Mouse (Mus musculus): ENCODE results near the gene Cldn15.
"Not testable (repeated sequence)": the region's sequence is repeated elsewhere in the genome, so short reads cannot be mapped to it uniquely, and the experiment has no call there.

Cldn15 gene

GRCm38 (mm10) chr5:136949551-136950336 is 16.7 kb upstream of the Cldn15 start:
- not testable (repeated sequence) for DNase-seq (ENCODE audit: low read depth)

- no peak for DNase-seq (ENCODE audit: low read depth)
These were observed 15.9 kb upstream of the Cldn15 start for GRCm38 (mm10) chr5:136950521-136950920.

- no peak for DNase-seq (ENCODE audit: low read depth)
These were observed 14.3 kb upstream of the Cldn15 start for GRCm38 (mm10) chr5:136952153-136952552.

- DNase-seq (ENCODE audit: low read depth), result peak; percentile 97
These were observed 13.4 kb upstream of the Cldn15 start, which contains the start of gene Fis1 for GRCm38 (mm10) chr5:136953015-136953414. TSS of gene Fis1 (plus strand) at chr5:136953275.

- peak; percentile 44 for DNase-seq (ENCODE audit: low read depth)
These were observed 12.9 kb upstream of the Cldn15 start for GRCm38 (mm10) chr5:136953440-136953951.

GRCm38 (mm10) chr5:136955622-136956021 is 10.8 kb upstream of the Cldn15 start:
- DNase-seq (ENCODE audit: low read depth), result no peak

- no peak for DNase-seq (ENCODE audit: low read depth)
These were observed 9.2 kb upstream of the Cldn15 start for GRCm38 (mm10) chr5:136957250-136957649.

- DNase-seq (ENCODE audit: low read depth), result no peak
These were observed 7.3 kb upstream of the Cldn15 start for GRCm38 (mm10) chr5:136958991-136959605.

- DNase-seq (ENCODE audit: low read depth), result no peak
These were observed 6.4 kb upstream of the Cldn15 start for GRCm38 (mm10) chr5:136960053-136960452.

GRCm38 (mm10) chr5:136961334-136961982 is 5.0 kb upstream of the Cldn15 start:
- DNase-seq (ENCODE audit: low read depth), result no peak

- DNase-seq (ENCODE audit: low read depth), result peak; percentile 87
These were observed 4.4 kb upstream of the Cldn15 start for GRCm38 (mm10) chr5:136961983-136962461.

- peak; percentile 46 for DNase-seq (ENCODE audit: low read depth)
These were observed 3.9 kb upstream of the Cldn15 start for GRCm38 (mm10) chr5:136962501-136962900.

- DNase-seq (ENCODE audit: low read depth), result no peak
These were observed 3.4 kb upstream of the Cldn15 start for GRCm38 (mm10) chr5:136962966-136963540.

- DNase-seq (ENCODE audit: low read depth), result no peak
These were observed 1.2 kb upstream of the Cldn15 start for GRCm38 (mm10) chr5:136965210-136965609.

GRCm38 (mm10) chr5:136965686-136966085 is 730 bp upstream of the Cldn15 start:
- no peak for DNase-seq (ENCODE audit: low read depth)

GRCm38 (mm10) chr5:136966861-136967455 is 542 bp downstream of the Cldn15 start:
- DNase-seq (ENCODE audit: low read depth), result no peak

- DNase-seq (ENCODE audit: low read depth), result no peak
These were observed 1.2 kb downstream of the Cldn15 start for GRCm38 (mm10) chr5:136967592-136967991.

- DNase-seq (ENCODE audit: low read depth), result no peak
These were observed 4.3 kb downstream of the Cldn15 start for GRCm38 (mm10) chr5:136970703-136971102.

- DNase-seq (ENCODE audit: low read depth), result no peak
These were observed 7.3 kb downstream of the Cldn15 start for GRCm38 (mm10) chr5:136973670-136974069.

GRCm38 (mm10) chr5:136977769-136978168 is 11.4 kb downstream of the Cldn15 start:
- DNase-seq (ENCODE audit: low read depth), result no peak

GRCm38 (mm10) chr5:136979762-136980161 is 13.3 kb downstream of the Cldn15 start:
- no peak for DNase-seq (ENCODE audit: low read depth)

GRCm38 (mm10) chr5:136980974-136981373 is 14.6 kb downstream of the Cldn15 start:
- DNase-seq (ENCODE audit: low read depth), result no peak
